Mouse (Mus musculus): ENCODE measurements around the gene Ank3. TPM values are rescaled to one million over a fixed set of nuclear protein-coding genes. Genes with fewer than 3 reads are reported as not detected.

The Ank3 gene
- polyA plus RNA-seq, 1 experiment from 2014 or later, result 34.9 TPM

GRCm38 (mm10) chr10:69981386-69982097, 583.0 kb downstream of the Ank3 start:
- no peak for DNase-seq (ENCODE audit: low spot score)
- no peaks in the 10 kb centered on the region for H3K27me3 ChIP-seq (ENCODE audit: low read depth, poor library complexity, severe bottlenecking)
- H3K9me3 ChIP-seq (replicated peaks), result no peaks in the 10 kb centered on the region
- H3K4me1 ChIP-seq, result no peaks in the 10 kb centered on the region
- 86% methylated on average over 21 of the region's 21 CpGs for WGBS
- H3K4me3 ChIP-seq, result no peak overlapping the region
- H3K36me3 ChIP-seq, result peaks cover 70% of the 10 kb centered on the region
- no peak overlapping the region for H3K27ac ChIP-seq (replicated peaks)

GRCm38 (mm10) chr10:69982701-69983100, 584.1 kb downstream of the Ank3 start:
- 95% methylated on average over 4 of the region's 4 CpGs for WGBS
- Histone ChIP-seq H3K4me3 (no peak overlapping the region), H3K27me3 (ENCODE audit: low read depth, poor library complexity, severe bottlenecking) (no peaks in the 10 kb centered on the region), H3K36me3 (peaks cover 70% of the 10 kb centered on the region), H3K27ac (replicated peaks) (no peak overlapping the region), H3K9me3 (replicated peaks) (0 out of 2 replicates have a peak, but pooled peaks cover 5% of the 10 kb centered on the region), H3K4me1 (no peaks in the 10 kb centered on the region)
- DNase-seq (ENCODE audit: low spot score), result no peak

- no peaks in the 10 kb centered on the region for H3K4me1 ChIP-seq
- 95% methylated on average over 11 of the region's 11 CpGs for WGBS
- peaks cover 90% of the 10 kb centered on the region for H3K36me3 ChIP-seq
- no peak overlapping the region for H3K27ac ChIP-seq (replicated peaks)
- H3K9me3 ChIP-seq (replicated peaks), result peaks cover 47% of the 10 kb centered on the region
- H3K27me3 ChIP-seq (ENCODE audit: low read depth, poor library complexity, severe bottlenecking), result no peaks in the 10 kb centered on the region
- no peak overlapping the region for H3K4me3 ChIP-seq
- DNase-seq (ENCODE audit: low spot score), result no peak
These were observed 588.9 kb downstream of the Ank3 start for GRCm38 (mm10) chr10:69987496-69987895.

GRCm38 (mm10) chr10:69997082-69997481, 598.5 kb downstream of the Ank3 start:
- peaks cover 69% of the 10 kb centered on the region for H3K36me3 ChIP-seq
- no peak for DNase-seq (ENCODE audit: low spot score)

GRCm38 (mm10) chr10:70004058-70004457, 605.5 kb downstream of the Ank3 start:
- H3K36me3 ChIP-seq, result peaks cover 76% of the 10 kb centered on the region
- H3K9me3 ChIP-seq (replicated peaks), result no peaks in the 10 kb centered on the region
- no peak for DNase-seq (ENCODE audit: low spot score)
- no peaks in the 10 kb centered on the region for H3K4me1 ChIP-seq
- no peak overlapping the region for H3K27ac ChIP-seq (replicated peaks)
- no peaks in the 10 kb centered on the region for H3K27me3 ChIP-seq (ENCODE audit: low read depth, poor library complexity, severe bottlenecking)
- 89% methylated on average over 5 of the region's 5 CpGs for WGBS
- no peak overlapping the region for H3K4me3 ChIP-seq

More at GRCm38 (mm10) chr10:69997082-69997481, 598.5 kb downstream of the Ank3 start:
- Histone ChIP-seq H3K4me3 (no peak overlapping the region), H3K9me3 (replicated peaks) (peaks cover 23% of the 10 kb centered on the region), H3K27me3 (ENCODE audit: low read depth, poor library complexity, severe bottlenecking) (no peaks in the 10 kb centered on the region), H3K4me1 (no peaks in the 10 kb centered on the region), H3K27ac (replicated peaks) (no peak overlapping the region)
- 87% methylated on average over 8 of the region's 8 CpGs for WGBS

GRCm38 (mm10) chr10:70004831-70005230, 606.3 kb downstream of the Ank3 start:
- Histone ChIP-seq H3K36me3 (peaks cover 75% of the 10 kb centered on the region), H3K4me1 (no peaks in the 10 kb centered on the region), H3K9me3 (replicated peaks) (no peaks in the 10 kb centered on the region), H3K27ac (replicated peaks) (no peak overlapping the region), H3K27me3 (ENCODE audit: low read depth, poor library complexity, severe bottlenecking) (no peaks in the 10 kb centered on the region), H3K4me3 (no peak overlapping the region)
- no peak for DNase-seq (ENCODE audit: low spot score)
- WGBS, result 96% methylated on average over 15 of the region's 15 CpGs

GRCm38 (mm10) chr10:70006380-70006779, 607.8 kb downstream of the Ank3 start:
- no peak for DNase-seq (ENCODE audit: low spot score)
- Histone ChIP-seq H3K27me3 (ENCODE audit: low read depth, poor library complexity, severe bottlenecking) (no peaks in the 10 kb centered on the region), H3K9me3 (replicated peaks) (no peaks in the 10 kb centered on the region), H3K27ac (replicated peaks) (no peak overlapping the region), H3K36me3 (peaks cover 77% of the 10 kb centered on the region), H3K4me3 (no peak overlapping the region), H3K4me1 (no peaks in the 10 kb centered on the region)
- WGBS, result 75% methylated on average over 9 of the region's 9 CpGs

GRCm38 (mm10) chr10:70011738-70012137, 613.2 kb downstream of the Ank3 start:
- Histone ChIP-seq H3K27ac (replicated peaks) (no peak overlapping the region), H3K36me3 (peaks cover 75% of the 10 kb centered on the region), H3K9me3 (replicated peaks) (no peaks in the 10 kb centered on the region), H3K27me3 (ENCODE audit: low read depth, poor library complexity, severe bottlenecking) (no peaks in the 10 kb centered on the region), H3K4me1 (no peaks in the 10 kb centered on the region), H3K4me3 (no peak overlapping the region)
- 81% methylated on average over 5 of the region's 5 CpGs for WGBS
- no peak for DNase-seq (ENCODE audit: low spot score)

GRCm38 (mm10) chr10:70013931-70014330, 615.4 kb downstream of the Ank3 start:
- H3K27me3 ChIP-seq (ENCODE audit: low read depth, poor library complexity, severe bottlenecking), result no peaks in the 10 kb centered on the region
- no peak overlapping the region for H3K27ac ChIP-seq (replicated peaks)
- H3K4me1 ChIP-seq, result no peaks in the 10 kb centered on the region
- H3K36me3 ChIP-seq, result peaks cover 79% of the 10 kb centered on the region
- no peaks in the 10 kb centered on the region for H3K9me3 ChIP-seq (replicated peaks)
- no peak overlapping the region for H3K4me3 ChIP-seq
- 93% methylated on average over 13 of the region's 13 CpGs for WGBS
- no peak for DNase-seq (ENCODE audit: low spot score)

- H3K27ac ChIP-seq (replicated peaks), result no peak overlapping the region
- H3K27me3 ChIP-seq (ENCODE audit: low read depth, poor library complexity, severe bottlenecking), result no peaks in the 10 kb centered on the region
- peaks cover 82% of the 10 kb centered on the region for H3K36me3 ChIP-seq
- H3K4me1 ChIP-seq, result no peaks in the 10 kb centered on the region
- WGBS, result 94% methylated on average over 9 of the region's 9 CpGs
- peaks cover 7% of the 10 kb centered on the region; the same call in 1 of the 2 replicates for H3K9me3 ChIP-seq (replicated peaks)
- no peak overlapping the region for H3K4me3 ChIP-seq
- DNase-seq (ENCODE audit: low spot score), result no peak
These were observed 616.6 kb downstream of the Ank3 start for GRCm38 (mm10) chr10:70015201-70015600.

- Histone ChIP-seq H3K36me3 (peaks cover 83% of the 10 kb centered on the region), H3K4me1 (no peaks in the 10 kb centered on the region), H3K27me3 (ENCODE audit: low read depth, poor library complexity, severe bottlenecking) (no peaks in the 10 kb centered on the region), H3K9me3 (replicated peaks) (peaks cover 8% of the 10 kb centered on the region; the same call in 1 of the 2 replicates), H3K4me3 (no peak overlapping the region), H3K27ac (replicated peaks) (no peak overlapping the region)
- no peak for DNase-seq (ENCODE audit: low spot score)
- WGBS, result 94% methylated on average over 2 of the region's 2 CpGs
These were observed 620.1 kb downstream of the Ank3 start for GRCm38 (mm10) chr10:70018691-70019090.

GRCm38 (mm10) chr10:70021667-70022066, 623.1 kb downstream of the Ank3 start:
- Histone ChIP-seq H3K36me3 (peaks cover 57% of the 10 kb centered on the region), H3K4me1 (no peaks in the 10 kb centered on the region), H3K27me3 (ENCODE audit: low read depth, poor library complexity, severe bottlenecking) (no peaks in the 10 kb centered on the region), H3K9me3 (replicated peaks) (peaks cover 8% of the 10 kb centered on the region; the same call in 1 of the 2 replicates), H3K27ac (replicated peaks) (no peak overlapping the region), H3K4me3 (no peak overlapping the region)
- 90% methylated on average over 10 of the region's 10 CpGs for WGBS
- DNase-seq (ENCODE audit: low spot score), result no peak

GRCm38 (mm10) chr10:70022596-70022995, 624.0 kb downstream of the Ank3 start:
- no peak for DNase-seq (ENCODE audit: low spot score)
- Histone ChIP-seq H3K9me3 (replicated peaks) (peaks cover 8% of the 10 kb centered on the region; the same call in 1 of the 2 replicates), H3K36me3 (peaks cover 53% of the 10 kb centered on the region), H3K4me3 (no peak overlapping the region), H3K4me1 (no peaks in the 10 kb centered on the region), H3K27me3 (ENCODE audit: low read depth, poor library complexity, severe bottlenecking) (no peaks in the 10 kb centered on the region), H3K27ac (replicated peaks) (no peak overlapping the region)
- 76% methylated on average over 5 of the region's 5 CpGs for WGBS

All from midbrain, embryonic 10.5 days (tissue).